Mouse (Mus musculus) bone marrow, adult 2 months (tissue): Measurements from ENCODE around the gene Dnah12. TPM values are rescaled to one million over a fixed set of nuclear protein-coding genes. Genes with fewer than 3 reads are reported as not detected.
"Not testable (repeated sequence)": the region's sequence is repeated elsewhere in the genome, so short reads cannot be mapped to it uniquely, and the experiment has no call there.

ENCODE experiments used
- H3K27ac ChIP-seq: fragments of 200-500 bp; 2 replicates; pipeline ENCODE4 v1.5.1; 2012; ENCODE audit warnings: low read depth, mild to moderate bottlenecking, control low read depth, inconsistent platforms, low read length; ENCODE audit not compliant: control insufficient read depth, poor library complexity, insufficient read depth
- H3K4me1 ChIP-seq: fragments of 200-500 bp; 2 replicates; pipeline ENCODE4 v1.6.1; 2011; ENCODE audit warnings: low read length; ENCODE audit not compliant: control insufficient read depth, insufficient read depth
- H3K4me3 ChIP-seq: fragments of 200-500 bp; replicated peaks from 2 replicates; pipeline ENCODE3; 2011; ENCODE audit warnings: mild to moderate bottlenecking, low read depth, low read length, control low read depth; ENCODE audit not compliant: control insufficient read depth
- CTCF ChIP-seq: fragments of 200-500 bp; IDR thresholded peaks from 2 replicates; pipeline ENCODE4 v1.5.1; 2011; ENCODE audit warnings: low read length, control low read depth; ENCODE audit not compliant: control insufficient read depth, insufficient read depth
- POLR2A ChIP-seq: fragments of 200-500 bp; IDR thresholded peaks from 2 replicates; pipeline ENCODE4 v1.6.1; 2011; ENCODE audit warnings: low read depth, mild to moderate bottlenecking, control low read depth, low read length, borderline replicate concordance; ENCODE audit not compliant: control insufficient read depth
- WGBS: fragments of 180-500 bp; shearing (Covaris S2); methylation state at CpG from one replicate; pipeline ENCODE4 v1.1.7; 2018; 5-methylcytosine and 5-hydroxymethylcytosine counted together
- polyA plus RNA-seq: library from polyadenylated mRNA; stranded (reverse); fragments of >200 nt; gene quantifications from 2 replicates; pipeline ENCODE4 v1.2.4, GENCODE M21; 2011; ENCODE audit warnings: low replicate concordance; ENCODE audit not compliant: missing spikeins, insufficient read depth, insufficient read length

The Dnah12 gene
- polyA plus RNA-seq, 1 experiment: 0.25 TPM

DNA sequence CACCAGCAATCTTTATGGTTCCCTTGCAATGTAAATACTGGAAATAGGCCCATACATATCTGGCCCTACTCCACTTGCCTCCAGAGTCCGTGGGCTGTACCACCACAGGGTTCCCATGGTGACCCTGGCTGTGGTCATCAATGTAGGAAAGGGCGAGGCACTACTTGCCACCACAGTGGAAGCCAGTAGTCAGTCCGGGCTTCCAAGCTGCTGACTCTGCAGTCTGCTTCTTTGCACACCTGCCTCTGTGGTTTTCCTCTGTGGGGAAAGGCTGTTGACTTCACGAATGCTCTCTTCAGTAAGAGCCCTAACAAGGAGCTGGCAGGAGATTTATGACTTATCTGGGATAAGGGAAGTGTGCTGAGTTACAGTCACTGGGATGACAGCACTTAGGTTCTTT, 185.7 kb downstream of the Dnah12 start:
- 2% methylated on average over 4 of the region's 4 CpGs for WGBS
- TF ChIP-seq POLR2A: no peak
- TF ChIP-seq CTCF: no peak
- H3K4me1 ChIP-seq: no peaks in the 10 kb centered on the region; the same call in 1 of the 2 replicates
- no peak overlapping the region for H3K4me3 ChIP-seq
- no peak overlapping the region for H3K27ac ChIP-seq

GRCm38 (mm10) chr14:26879976-26880375, 186.9 kb downstream of the Dnah12 start:
- TF ChIP-seq POLR2A (no peak), CTCF (no peak)
- no peak overlapping the region for H3K27ac ChIP-seq
- H3K4me3 ChIP-seq: no peak overlapping the region
- WGBS: 74% methylated on average over 2 of the region's 2 CpGs
- no peaks in the 10 kb centered on the region; the same call in 1 of the 2 replicates for H3K4me1 ChIP-seq

DNA sequence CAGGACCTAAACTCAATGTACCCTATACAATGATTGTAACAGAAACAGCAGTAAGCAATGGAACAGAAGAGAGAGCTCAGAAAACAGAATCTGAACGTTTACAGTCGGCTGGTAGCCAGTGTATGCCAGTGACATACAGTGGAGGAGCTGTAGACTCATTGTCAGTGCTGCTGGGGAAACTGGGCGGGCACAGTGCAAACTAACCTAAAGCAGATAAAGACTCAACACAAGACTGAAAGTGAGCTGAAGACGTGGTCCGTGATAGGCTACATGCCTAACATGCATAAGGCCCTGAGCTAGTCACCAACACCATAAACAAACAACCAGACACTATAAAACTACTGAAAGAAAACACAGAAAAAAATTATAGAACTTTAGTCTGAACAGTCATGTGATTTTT, 188.6 kb downstream of the Dnah12 start:
- no peak overlapping the region for H3K4me3 ChIP-seq
- no peaks in the 10 kb centered on the region; the same call in 1 of the 2 replicates for H3K4me1 ChIP-seq
- H3K27ac ChIP-seq: no peak overlapping the region
- WGBS: 62% methylated on average over 5 of the region's 5 CpGs
- TF ChIP-seq CTCF: no peak
- TF ChIP-seq POLR2A: no peak

- 74% methylated on average over 3 of the region's 3 CpGs for WGBS
- no peak overlapping the region for H3K4me3 ChIP-seq
- TF ChIP-seq CTCF: no peak
- TF ChIP-seq POLR2A: no peak
- no peak overlapping the region for H3K27ac ChIP-seq
- H3K4me1 ChIP-seq: no peaks in the 10 kb centered on the region
These were observed 194.2 kb downstream of the Dnah12 start for GRCm38 (mm10) chr14:26887244-26887643.

DNA sequence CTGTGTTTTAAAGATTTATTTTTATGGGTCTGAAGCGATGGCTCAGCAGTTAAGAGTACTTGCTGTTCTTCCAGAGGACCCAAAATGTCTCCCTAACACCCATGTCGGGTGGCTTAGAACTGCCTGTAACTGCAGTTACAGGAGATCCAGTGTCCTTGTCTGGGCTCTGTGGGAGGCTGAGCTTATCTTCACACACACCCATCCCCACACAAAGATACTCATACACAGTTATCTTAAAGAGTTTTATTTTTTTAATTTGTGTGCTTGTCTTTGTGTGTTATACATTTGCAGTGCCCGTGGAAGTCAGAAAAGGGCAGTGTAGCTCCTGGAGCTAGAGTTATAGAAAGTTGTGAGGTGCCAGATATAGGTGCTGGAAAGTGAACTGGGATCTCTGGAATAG, 197.7 kb downstream of the Dnah12 start:
- no peak for TF ChIP-seq CTCF
- TF ChIP-seq POLR2A: no peak
- Histone ChIP-seq H3K27ac (no peak overlapping the region), H3K4me1 (no peaks in the 10 kb centered on the region), H3K4me3 (no peak overlapping the region)
- 66% methylated on average over 3 of the region's 3 CpGs for WGBS

GRCm38 (mm10) chr14:26894392-26894791, 201.3 kb downstream of the Dnah12 start, which contains the start of gene Asb14:
Gene Asb14, plus strand, starts transcription at chr14:26894557.
- WGBS: 84% methylated on average over 4 of the region's 4 CpGs
- Histone ChIP-seq H3K4me1 (no peaks in the 10 kb centered on the region), H3K27ac (no peak within 1 kb of the TSS), H3K4me3 (no peak within 1 kb of the TSS)
- TF ChIP-seq POLR2A (no peak), CTCF (no peak)

DNA sequence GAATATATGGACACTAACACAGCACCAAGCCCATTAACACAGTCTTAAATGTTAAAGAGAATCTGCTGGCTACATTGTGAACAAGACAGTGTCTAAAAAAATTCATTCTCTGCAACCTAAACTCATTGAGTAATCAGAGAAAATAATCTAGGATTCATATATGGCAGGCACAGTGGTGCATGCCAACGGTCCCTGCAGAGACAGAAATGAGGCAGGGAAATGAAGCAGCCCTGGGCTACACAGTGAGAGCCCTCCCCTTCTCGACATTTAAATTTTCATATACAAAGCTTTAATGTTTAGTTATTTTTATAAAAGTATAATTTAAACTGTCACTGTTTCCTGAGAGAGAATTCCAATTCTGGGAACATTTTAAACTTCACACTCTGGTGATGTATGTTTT, 206.4 kb downstream of the Dnah12 start:
- Histone ChIP-seq H3K27ac (no peak overlapping the region), H3K4me3 (no peak overlapping the region), H3K4me1 (no peaks in the 10 kb centered on the region)
- TF ChIP-seq POLR2A: no peak
- no peak for TF ChIP-seq CTCF
- WGBS: 74% methylated on average over 2 of the region's 2 CpGs

DNA sequence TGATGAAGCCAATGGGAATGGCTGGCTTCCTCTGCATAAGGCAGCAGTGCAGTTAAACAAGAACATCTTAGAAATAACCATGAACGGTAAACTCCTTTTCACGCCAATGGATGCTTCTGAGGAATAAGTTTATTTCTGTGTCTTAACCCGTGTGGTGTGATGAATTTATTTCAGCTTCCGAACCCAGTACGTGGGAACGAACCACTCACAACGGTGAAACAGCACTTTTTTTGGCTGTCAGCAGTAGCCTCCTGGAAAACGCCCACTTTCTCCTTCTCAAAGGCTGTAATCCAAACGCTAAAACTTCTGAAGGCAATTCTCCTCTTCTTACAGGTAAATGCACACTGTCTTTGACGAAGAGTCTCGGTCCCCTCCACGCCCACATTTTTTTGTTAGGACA, 207.8 kb downstream of the Dnah12 start:
- H3K27ac ChIP-seq: no peak overlapping the region
- no peak overlapping the region for H3K4me3 ChIP-seq
- TF ChIP-seq CTCF (no peak), POLR2A (no peak)
- H3K4me1 ChIP-seq: no peaks in the 10 kb centered on the region
- WGBS: 82% methylated on average over 12 of the region's 12 CpGs

DNA sequence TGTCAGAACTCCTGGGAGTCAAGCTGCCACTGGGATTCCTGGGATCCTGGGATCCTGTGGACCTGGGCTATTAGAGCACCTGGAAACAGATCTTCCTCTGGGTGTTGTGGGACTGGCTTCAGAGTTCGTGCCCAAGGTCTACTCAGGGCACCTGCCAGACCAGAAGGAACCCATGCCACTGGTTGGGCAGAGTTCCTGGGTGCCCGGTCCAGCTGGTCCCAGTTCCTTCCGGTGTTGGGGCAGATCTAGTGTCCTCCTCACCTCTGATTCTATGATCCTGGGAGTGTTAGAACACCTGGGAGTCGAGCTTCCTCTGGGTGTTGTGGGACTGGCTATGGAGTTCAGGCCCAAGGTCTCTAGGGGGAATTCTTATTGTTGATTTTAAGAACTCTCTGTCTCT, 214.3 kb downstream of the Dnah12 start:
- H3K4me1 ChIP-seq: no peaks in the 10 kb centered on the region
- no peak overlapping the region for H3K27ac ChIP-seq
- no peak overlapping the region for H3K4me3 ChIP-seq
- TF ChIP-seq POLR2A (no peak), CTCF (no peak)
- 83% methylated on average over 4 of the region's 4 CpGs for WGBS

DNA sequence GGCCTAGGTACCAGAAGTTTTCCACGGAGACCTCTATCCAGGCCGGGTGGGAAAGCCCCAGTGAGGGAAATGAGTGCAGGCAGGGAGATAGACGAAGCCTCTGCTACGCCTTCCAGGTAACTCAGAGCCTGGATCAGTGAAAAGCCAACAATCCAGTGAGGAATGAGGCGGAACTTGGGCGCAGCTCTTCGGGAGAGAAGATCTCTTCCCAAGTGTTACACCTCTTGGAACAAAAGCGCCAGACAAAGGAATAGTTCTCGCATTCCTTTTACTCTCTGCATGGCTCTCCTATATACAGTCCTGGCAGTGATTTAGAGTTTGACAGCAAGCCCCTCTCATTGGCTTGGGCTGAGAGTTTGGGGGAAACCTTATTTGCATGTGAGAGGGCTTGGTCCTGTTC, 217.4 kb downstream of the Dnah12 start:
- H3K27ac ChIP-seq, H3K4me3 ChIP-seq, H3K4me1 ChIP-seq: not testable (repeated sequence)
- WGBS: 74% methylated on average over 9 of the region's 9 CpGs
